ENCODE assay signal across 14 mouse cellular contexts in the genomic region with DNA sequence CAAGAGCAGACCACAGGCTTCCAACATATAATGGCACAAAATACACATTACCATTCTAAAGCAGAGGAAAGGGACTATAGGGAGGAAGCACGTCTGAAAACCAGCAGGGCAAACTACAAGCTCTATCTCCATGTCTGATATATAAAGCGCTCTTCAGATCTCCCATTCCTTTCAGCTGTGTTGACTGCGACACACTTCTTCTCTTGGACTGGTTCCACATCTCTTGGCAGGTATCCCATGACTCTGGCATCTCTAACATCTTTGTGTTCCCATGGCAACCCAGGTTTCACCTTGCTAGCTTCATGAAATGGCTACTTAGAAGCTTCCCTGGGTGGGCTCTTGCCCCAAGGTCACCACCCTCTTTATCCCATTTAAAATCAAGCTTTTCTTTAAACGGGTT.
DNase-seq lines count a peak whose midpoint lies in the region; ATAC-seq lines count a peak whose summit lies in the region.
"Had no signal": no experiment of that assay in that cellular context is flagged by ENCODE, and none has a peak within 500 bp of the region (broad histone marks: within the 10 kb centered on the region; RNA-seq: fewer than 3 reads in every experiment).

No protein-coding gene starts in this region.

- peaks cover 9% of the 10 kb centered on the region; the same call in 1 of the 2 replicates for H3K4me1 ChIP-seq in forebrain, embryonic 15.5 days
- no peaks in the 10 kb centered on the region for H3K4me1 ChIP-seq in forebrain, embryonic 12.5 days
- H3K4me1 ChIP-seq: heart, embryonic 10.5 days; limb, embryonic 12.5 days; midbrain, embryonic 13.5 days had no signal

- 53% methylated on average over 4 of the region's 4 CpGs for WGBS in forebrain, embryonic 15.5 days
- WGBS in forebrain, embryonic 12.5 days, result 86% methylated on average over 4 of the region's 4 CpGs

- no peaks in the 10 kb centered on the region for H3K27me3 ChIP-seq in forebrain, embryonic 15.5 days
- no peaks in the 10 kb centered on the region for H3K27me3 ChIP-seq in forebrain, embryonic 12.5 days
- H3K27me3 ChIP-seq: limb, embryonic 12.5 days; midbrain, embryonic 13.5 days had no signal

- H3K9me3 ChIP-seq in forebrain, embryonic 15.5 days, result no peaks in the 10 kb centered on the region
- no peaks in the 10 kb centered on the region for H3K9me3 ChIP-seq in forebrain, embryonic 12.5 days
- H3K9me3 ChIP-seq: heart, embryonic 10.5 days; limb, embryonic 12.5 days; midbrain, embryonic 13.5 days had no signal

- peak; percentile 92 for DNase-seq in brain, adult 2 months (ENCODE audit: low read depth, low spot score)
- DNase-seq in cerebellum, adult 8-10 months, result peak; percentile 82
- DNase-seq in left cerebral cortex, adult 11 months (ENCODE audit: low spot score), result peak; percentile 51
- DNase-seq in spleen, adult 18-20 months, result no peak
- DNase-seq in Muller cell, postnatal 12 days (ENCODE audit: inconsistent ontology term), result no peak
- DNase-seq: kidney, postnatal 36 days; lung, postnatal 10 days; thymus, adult 2 months had no signal

- no peak for ATAC-seq in forebrain, embryonic 15.5 days (replicated peaks)
- no peak for ATAC-seq in forebrain, embryonic 12.5 days (ENCODE audit: low FRiP score)
- ATAC-seq in inflammation-experienced regulatory T-cells, adult 6 months, result no peak
- ATAC-seq: midbrain, embryonic 13.5 days had no signal

- H3K27ac ChIP-seq in forebrain, embryonic 15.5 days (replicated peaks), result 0 out of 2 replicates have a peak overlapping the region, but pooled peaks have one; percentile 6
- no peak overlapping the region for H3K27ac ChIP-seq in forebrain, embryonic 12.5 days
- H3K27ac ChIP-seq: heart, embryonic 10.5 days; limb, embryonic 12.5 days; midbrain, embryonic 13.5 days had no signal

- no peak overlapping the region for H3K9ac ChIP-seq in forebrain, embryonic 15.5 days (replicated peaks)
- no peak overlapping the region for H3K9ac ChIP-seq in forebrain, embryonic 12.5 days
- H3K9ac ChIP-seq: limb, embryonic 12.5 days; midbrain, embryonic 13.5 days had no signal

- no peak overlapping the region for H3K4me2 ChIP-seq in forebrain, embryonic 15.5 days (replicated peaks)
- H3K4me2 ChIP-seq in forebrain, embryonic 12.5 days, result no peak overlapping the region
- H3K4me2 ChIP-seq: limb, embryonic 12.5 days; midbrain, embryonic 13.5 days had no signal

- no peak overlapping the region for H3K4me3 ChIP-seq in forebrain, embryonic 15.5 days
- H3K4me3 ChIP-seq in forebrain, embryonic 12.5 days (replicated peaks), result no peak overlapping the region
- H3K4me3 ChIP-seq: heart, embryonic 10.5 days; limb, embryonic 12.5 days; midbrain, embryonic 13.5 days had no signal

- no peaks in the 10 kb centered on the region for H3K36me3 ChIP-seq in forebrain, embryonic 15.5 days
- H3K36me3 ChIP-seq in forebrain, embryonic 12.5 days (replicated peaks), result no peaks in the 10 kb centered on the region
- H3K36me3 ChIP-seq: heart, embryonic 10.5 days; limb, embryonic 12.5 days had no signal

Comparison
In these comparisons a context has a peak if more than half of its experiments do, and no peak if none do; other contexts are left out.
1. DNase-seq: peak in brain, adult 2 months (single experiment), cerebellum, adult 8-10 months (single experiment) and left cerebral cortex, adult 11 months (single experiment); none in spleen, adult 18-20 months (0 of 2) and Muller cell, postnatal 12 days (single experiment).